Mouse (Mus musculus) myocyte (in vitro differentiated cells): ENCODE results near the gene Col4a3bp. TPM values are rescaled to one million over a fixed set of nuclear protein-coding genes. Genes with fewer than 3 reads are reported as not detected.

Experiments
- H3K27me3 ChIP-seq: one replicate; pipeline ENCODE4 v1.6.1; 2011; ENCODE audit not compliant: control insufficient read depth, insufficient read depth, insufficient read length
- H3K36me3 ChIP-seq: one replicate; pipeline ENCODE4 v1.6.1; 2011; ENCODE audit not compliant: control insufficient read depth, insufficient read depth
- H3K4me2 ChIP-seq: one replicate; pipeline ENCODE4 v1.6.1; 2011; ENCODE audit warnings: low read depth, control low read depth
- H3K4me3 ChIP-seq: one replicate; pipeline ENCODE4 v1.5.1; 2011; ENCODE audit warnings: mild to moderate bottlenecking, control low read depth, moderate library complexity
- H3K79me2 ChIP-seq: one replicate; pipeline ENCODE4 v1.6.1; 2011; ENCODE audit not compliant: control insufficient read depth, insufficient read depth
- H3ac ChIP-seq: one replicate; pipeline ENCODE4 v1.6.1; 2011; ENCODE audit not compliant: control insufficient read depth, insufficient read length
- CEBPB ChIP-seq: IDR thresholded peaks from 2 replicates; pipeline ENCODE4 v1.6.1; 2011; ENCODE audit warnings: mild to moderate bottlenecking, moderate library complexity; ENCODE audit not compliant: poor library complexity, insufficient read depth, severe bottlenecking
- E2F4 ChIP-seq: IDR thresholded peaks from one replicate; pipeline ENCODE4 v1.6.1; 2011; ENCODE audit warnings: mild to moderate bottlenecking, control low read depth, moderate library complexity; ENCODE audit not compliant: insufficient read depth
- MAX ChIP-seq: IDR thresholded peaks from one replicate; pipeline ENCODE4 v1.6.1; 2011; ENCODE audit warnings: low read depth, mild to moderate bottlenecking, control low read depth
- MYOD1 ChIP-seq, 3 experiments: IDR thresholded peaks; one replicate each; pipeline ENCODE4 v1.6.1; 2011; ENCODE audit warnings: control low read depth in 2 of 3, low read depth in 2 of 3, mild to moderate bottlenecking in 2 of 3, moderate library complexity in 1 of 3; ENCODE audit not compliant: insufficient read length in 2 of 3, control insufficient read depth in 1 of 3
- MYOG ChIP-seq, 3 experiments: IDR thresholded peaks; one replicate each; pipeline ENCODE4 v1.6.1; 2011; ENCODE audit warnings: control low read depth in 2 of 3, low read depth in 2 of 3, mild to moderate bottlenecking in 2 of 3; ENCODE audit not compliant: insufficient read length in 2 of 3, control insufficient read depth in 1 of 3, insufficient read depth in 1 of 3
- POLR2A ChIP-seq: IDR thresholded peaks from one replicate; pipeline ENCODE4 v1.6.1; 2011; ENCODE audit warnings: low read depth, mild to moderate bottlenecking, control low read depth, moderate library complexity; ENCODE audit not compliant: insufficient read length
- POLR2AphosphoS2 ChIP-seq: IDR thresholded peaks from one replicate; pipeline ENCODE4 v1.6.1; 2011; ENCODE audit warnings: low read depth, control low read depth; ENCODE audit not compliant: insufficient read length
- REST ChIP-seq: IDR thresholded peaks from one replicate; pipeline ENCODE4 v1.6.1; 2011; ENCODE audit warnings: mild to moderate bottlenecking, control low read depth, moderate library complexity; ENCODE audit not compliant: insufficient read depth, insufficient read length
- SRF ChIP-seq: IDR thresholded peaks from one replicate; pipeline ENCODE4 v1.6.1; 2011; ENCODE audit warnings: low read depth; ENCODE audit not compliant: control insufficient read depth, insufficient read length
- TCF12 ChIP-seq: IDR thresholded peaks from one replicate; pipeline ENCODE4 v1.6.1; 2011; ENCODE audit warnings: mild to moderate bottlenecking, control low read depth; ENCODE audit not compliant: poor library complexity, insufficient read depth, severe bottlenecking
- TCF3 ChIP-seq: IDR thresholded peaks from one replicate; pipeline ENCODE4 v1.6.1; 2011; ENCODE audit warnings: low read depth, control low read depth; ENCODE audit not compliant: insufficient read length
- USF1 ChIP-seq: IDR thresholded peaks from one replicate; pipeline ENCODE4 v1.6.1; 2011; ENCODE audit warnings: low read depth, mild to moderate bottlenecking, control low read depth, moderate library complexity
- polyA plus RNA-seq: library from polyadenylated mRNA; unstranded; fragments of >200 nt; fragmentation: generic; extraction: Trizol; gene quantifications from one replicate; pipeline ENCODE4 v1.2.1, GENCODE M21; 2012; ENCODE audit warnings: missing spikeins

Col4a3bp gene
- polyA plus RNA-seq, 1 experiment = 18.3 TPM

GRCm38 (mm10) chr13:96547250-96547649 lies 4.8 kb downstream of the Col4a3bp start:
- H3K4me3 ChIP-seq = no peak overlapping the region
- no peak overlapping the region for H3ac ChIP-seq
- H3K4me2 ChIP-seq = no peak overlapping the region
- TF ChIP-seq MYOG (IDR thresholded peaks at IDR 0.05; ENCODE audit: control insufficient read depth in 1 of 3, insufficient read depth in 1 of 3, insufficient read length in 2 of 3, low read depth in 2 of 3) (no peak), POLR2A (no peak), REST (no peak), E2F4 (no peak), USF1 (no peak), SRF (no peak), POLR2AphosphoS2 (no peak), CEBPB (no peak), MYOD1 (IDR thresholded peaks at IDR 0.05; ENCODE audit: control insufficient read depth in 1 of 3, insufficient read length in 2 of 3, low read depth in 2 of 3) (no peak), TCF3 (no peak)
- H3K36me3 ChIP-seq = no peaks in the 10 kb centered on the region
- peaks cover 70% of the 10 kb centered on the region for H3K79me2 ChIP-seq
- H3K27me3 ChIP-seq = no peaks in the 10 kb centered on the region

GRCm38 (mm10) chr13:96547941-96548340 lies 5.5 kb downstream of the Col4a3bp start:
- no peak for TF ChIP-seq TCF3
- no peaks in the 10 kb centered on the region for H3K36me3 ChIP-seq
- H3K27me3 ChIP-seq = no peaks in the 10 kb centered on the region
- no peak overlapping the region for H3ac ChIP-seq
- H3K4me2 ChIP-seq = no peak overlapping the region
- H3K4me3 ChIP-seq = no peak overlapping the region
- peaks cover 71% of the 10 kb centered on the region for H3K79me2 ChIP-seq

- H3K79me2 ChIP-seq = peaks cover 42% of the 10 kb centered on the region
- no peak for TF ChIP-seq MAX
- no peak for TF ChIP-seq SRF
- TF ChIP-seq E2F4 = no peak
- TF ChIP-seq USF1 = no peak
- no peak for TF ChIP-seq MYOG (IDR thresholded peaks at IDR 0.05; ENCODE audit: control insufficient read depth in 1 of 3, insufficient read depth in 1 of 3, insufficient read length in 2 of 3, low read depth in 2 of 3)
- no peak for TF ChIP-seq TCF3
- no peak for TF ChIP-seq CEBPB
- TF ChIP-seq REST = no peak
- TF ChIP-seq TCF12 = no peak
- H3K27me3 ChIP-seq = no peaks in the 10 kb centered on the region
Measured at GRCm38 (mm10) chr13:96555099-96555498, 12.7 kb downstream of the Col4a3bp start.

GRCm38 (mm10) chr13:96567977-96568376 lies 25.6 kb downstream of the Col4a3bp start:
- H3K79me2 ChIP-seq = peaks cover 54% of the 10 kb centered on the region
- no peaks in the 10 kb centered on the region for H3K36me3 ChIP-seq
- H3K4me2 ChIP-seq = no peak overlapping the region
- H3K27me3 ChIP-seq = no peaks in the 10 kb centered on the region
- H3ac ChIP-seq = no peak overlapping the region
- TF ChIP-seq REST (no peak), USF1 (no peak)
- no peak overlapping the region for H3K4me3 ChIP-seq

More at GRCm38 (mm10) chr13:96555099-96555498, 12.7 kb downstream of the Col4a3bp start:
- Histone ChIP-seq H3ac (no peak overlapping the region), H3K4me3 (no peak overlapping the region), H3K36me3 (peaks cover 6% of the 10 kb centered on the region), H3K4me2 (no peak overlapping the region)

GRCm38 (mm10) chr13:96570313-96571015 lies 28.0 kb downstream of the Col4a3bp start:
- Histone ChIP-seq H3K36me3 (peaks cover 3% of the 10 kb centered on the region), H3K79me2 (peaks cover 32% of the 10 kb centered on the region), H3K4me2 (no peak overlapping the region), H3ac (no peak overlapping the region), H3K27me3 (no peaks in the 10 kb centered on the region), H3K4me3 (no peak overlapping the region)
- no peak for TF ChIP-seq USF1
- no peak for TF ChIP-seq TCF12
- no peak for TF ChIP-seq TCF3
- no peak for TF ChIP-seq CEBPB
- no peak for TF ChIP-seq REST
- TF ChIP-seq MYOD1 (IDR thresholded peaks at IDR 0.05; ENCODE audit: control insufficient read depth in 1 of 3, insufficient read length in 2 of 3, low read depth in 2 of 3) = no peak
- no peak for TF ChIP-seq MYOG (IDR thresholded peaks at IDR 0.05; ENCODE audit: control insufficient read depth in 1 of 3, insufficient read depth in 1 of 3, insufficient read length in 2 of 3, low read depth in 2 of 3)
- TF ChIP-seq MAX = no peak
- TF ChIP-seq POLR2AphosphoS2 = no peak
- TF ChIP-seq E2F4 = no peak
- no peak for TF ChIP-seq SRF
- no peak for TF ChIP-seq POLR2A
